ENCODE assay signal across 7 mouse cellular contexts in the genomic region with DNA sequence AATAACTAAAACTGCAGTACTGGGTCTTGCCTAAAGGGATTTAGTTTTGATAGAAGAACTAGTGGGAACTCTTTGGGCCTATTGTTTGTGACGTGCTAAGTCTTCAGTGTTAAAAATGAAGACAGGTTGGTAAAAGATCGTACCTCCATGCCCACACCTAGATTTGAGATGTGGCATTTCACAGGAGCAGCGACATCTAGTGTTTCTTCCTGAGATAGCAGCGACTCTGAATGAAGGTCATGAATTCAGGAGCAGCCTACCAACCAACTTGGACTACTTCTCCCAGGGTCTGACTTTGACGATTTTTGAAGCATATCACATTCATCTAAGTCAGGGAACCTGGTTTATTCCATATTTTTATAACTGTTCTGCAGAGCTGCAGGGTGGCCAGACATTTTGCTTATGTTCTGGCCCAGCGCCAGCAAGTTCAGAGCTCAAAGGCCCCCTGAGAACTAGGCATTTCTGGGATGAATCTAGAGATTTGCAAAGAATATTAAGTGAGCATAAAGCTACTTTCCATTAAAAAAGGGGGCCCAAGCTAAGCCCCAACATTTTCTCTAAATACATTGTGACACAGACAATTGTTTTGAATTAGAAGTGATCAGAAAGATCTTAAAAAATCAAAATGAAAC.
DNase-seq lines count a peak whose midpoint lies in the region; ATAC-seq lines count a peak whose summit lies in the region.

No protein-coding gene starts in this region.

- H3K27ac ChIP-seq in embryonic facial prominence, embryonic 11.5 days (replicated peaks; ENCODE audit: low read depth, low read length) = no peak overlapping the region

- H3K4me1 ChIP-seq in embryonic facial prominence, embryonic 11.5 days (ENCODE audit: control insufficient read depth, insufficient read depth, low read length) = no peaks in the 10 kb centered on the region

- no peaks in the 10 kb centered on the region for H3K9me3 ChIP-seq in embryonic facial prominence, embryonic 11.5 days (replicated peaks; ENCODE audit: control insufficient read depth, low read length)

- DNase-seq in urinary bladder, postnatal 14 days (ENCODE audit: low spot score) = peak; percentile 37
- no peak for DNase-seq in urinary bladder, adult 2 months (ENCODE audit: low spot score)
- DNase-seq in adrenal gland, postnatal 36 days = peak; percentile 35 to 56
- peak; percentile 83 for DNase-seq in embryonic facial prominence, embryonic 11.5 days (ENCODE audit: low spot score)
- peak; percentile 62 for DNase-seq in heart, postnatal 4 days
- peak; percentile 48 for DNase-seq in left cerebral cortex, postnatal 4 days

- no peak overlapping the region for H3K4me2 ChIP-seq in embryonic facial prominence, embryonic 11.5 days (ENCODE audit: low read depth, low read length)

- H3K36me3 ChIP-seq in embryonic facial prominence, embryonic 11.5 days (replicated peaks; ENCODE audit: control insufficient read depth, insufficient read depth, low read depth, low read length) = no peaks in the 10 kb centered on the region

- H3K4me3 ChIP-seq in embryonic facial prominence, embryonic 11.5 days (ENCODE audit: low read depth, low read length) = no peak overlapping the region

- ATAC-seq in embryonic facial prominence, embryonic 11.5 days (replicated peaks; ENCODE audit: insufficient number of reproducible peaks, low FRiP score, low TSS enrichment, low read depth) = no peak
- ATAC-seq in monocyte, adult 5-6 weeks (replicated peaks; ENCODE audit: insufficient number of reproducible peaks, low FRiP score, low TSS enrichment, poor library complexity, severe bottlenecking) = peak; percentile 84

- WGBS in embryonic facial prominence, embryonic 11.5 days = 27% methylated on average over 6 of the region's 6 CpGs

- no peaks in the 10 kb centered on the region for H3K27me3 ChIP-seq in embryonic facial prominence, embryonic 11.5 days (ENCODE audit: control insufficient read depth, insufficient read depth, low read length)

- no peak overlapping the region for H3K9ac ChIP-seq in embryonic facial prominence, embryonic 11.5 days (replicated peaks; ENCODE audit: low read length)

- intact Hi-C loops in left cerebral cortex, postnatal 4 days (cut with DNase I) = loop anchor here (10.0 kb wide), 1 partner anchor 512 kb away; no protein-coding TSS in a partner anchor
